Mouse (Mus musculus) gastrocnemius, postnatal 14 days (tissue): ENCODE data around the gene Mrps9. TPM values are rescaled to one million over a fixed set of nuclear protein-coding genes. Genes with fewer than 3 reads are reported as not detected.

Experiments
- DNase-seq: peaks from one replicate; pipeline ENCODE4 v3.0.0; 2021; ENCODE audit warnings: mixed read lengths
- intact Hi-C: fragments of 180-260 bp; cut with DNase I; formaldehyde crosslinking; loops from one replicate; pipeline ENCODE4 v1.15.1; 2025; ENCODE audit warnings: low total_unique reads
- total RNA-seq, 2 experiments: library from RNA; stranded (reverse); gene quantifications; 2 replicates each; pipeline ENCODE4 v1.2.3; 2021

The Mrps9 gene
- total RNA-seq, 2 experiments from 2014 or later = 42.5 to 53.9 TPM

GRCm38 (mm10) chr1:42889421-42889887, 38.4 kb downstream of the Mrps9 start:
- intact Hi-C loops = no loop called here
- DNase-seq = no peak

- intact Hi-C loops = no loop called here
- DNase-seq = no peak
These were observed 43.7 kb downstream of the Mrps9 start for GRCm38 (mm10) chr1:42894695-42895094.

- no peak for DNase-seq
- intact Hi-C loops = no loop called here
These were observed 54.1 kb downstream of the Mrps9 start for GRCm38 (mm10) chr1:42905148-42905547.

GRCm38 (mm10) chr1:42906696-42907095, 55.7 kb downstream of the Mrps9 start:
- DNase-seq = no peak
- intact Hi-C loops = no loop called here

GRCm38 (mm10) chr1:42907153-42907552, 56.1 kb downstream of the Mrps9 start:
- intact Hi-C loops = no loop called here
- DNase-seq = no peak

GRCm38 (mm10) chr1:42915062-42915461, 64.0 kb downstream of the Mrps9 start:
- DNase-seq = no peak
- intact Hi-C loops = loop anchor here (10.0 kb wide), 1 partner anchor 200 kb away; no protein-coding TSS in a partner anchor

GRCm38 (mm10) chr1:42916719-42917118, 65.7 kb downstream of the Mrps9 start:
- DNase-seq = no peak
- intact Hi-C loops = loop anchor here (10.0 kb wide), 1 partner anchor 198 kb away; no protein-coding TSS in a partner anchor

GRCm38 (mm10) chr1:42917908-42918307, 66.9 kb downstream of the Mrps9 start:
- intact Hi-C loops = loop anchor here (10.0 kb wide), 1 partner anchor 197 kb away; no protein-coding TSS in a partner anchor
- no peak for DNase-seq

GRCm38 (mm10) chr1:42923924-42924323, 72.9 kb downstream of the Mrps9 start:
- DNase-seq = no peak
- intact Hi-C loops = no loop called here

GRCm38 (mm10) chr1:42933613-42934012, 82.6 kb downstream of the Mrps9 start:
- intact Hi-C loops = no loop called here
- no peak for DNase-seq

GRCm38 (mm10) chr1:42948486-42948885, 97.5 kb downstream of the Mrps9 start:
- intact Hi-C loops = no loop called here
- DNase-seq = no peak

- intact Hi-C loops = loop anchor here (10.0 kb wide), 1 partner anchor 268 kb away; no protein-coding TSS in a partner anchor
- peak; percentile 20 for DNase-seq
These were observed 101.9 kb downstream of the Mrps9 start, which contains the start of gene Gpr45 for GRCm38 (mm10) chr1:42952734-42953481. TSS of gene Gpr45 (plus strand) at chr1:42952872.

- intact Hi-C loops = loop anchor here (10.0 kb wide), 1 partner anchor 269 kb away; no protein-coding TSS in a partner anchor
- no peak for DNase-seq
These were observed 102.4 kb downstream of the Mrps9 start for GRCm38 (mm10) chr1:42953482-42953822.

Other genes with a start within 250 kb of the Mrps9 start
- gene Pou3f3, start 155.5 kb upstream of the Mrps9 start, total RNA-seq = not detected
- under 1 TPM in 1 of 2 experiments, not detected in 1; 0.13 TPM for gene Gpr45, start 101.6 kb downstream of the Mrps9 start, total RNA-seq
- 10 to 100 TPM in 1 of 2 experiments, 1 to 10 TPM in 1; 9.1 to 10.3 TPM for gene Tgfbrap1, start 247.4 kb downstream of the Mrps9 start, total RNA-seq
- gene AI597479, start 247.5 kb downstream of the Mrps9 start, total RNA-seq = 10 to 100 TPM; 10.8 to 10.9 TPM